Mouse (Mus musculus) lung, postnatal 0 days (tissue): ENCODE data around the gene Snta1.
A peak's percentile ranks its signal among the peaks of the same experiment; 100 is the strongest.
"Not testable (repeated sequence)": the region's sequence is repeated elsewhere in the genome, so short reads cannot be mapped to it uniquely, and the experiment has no call there.

Source experiments
- CTCF ChIP-seq: IDR thresholded peaks from 2 replicates; pipeline ENCODE4 v1.5.1; 2016; ENCODE audit warnings: antibody characterized with exemption, mild to moderate bottlenecking
- EP300 ChIP-seq: IDR thresholded peaks from 2 replicates; pipeline ENCODE4 v1.6.1; 2016; ENCODE audit warnings: antibody characterized with exemption, mild to moderate bottlenecking, control low read depth

GRCm38 (mm10) chr2:154354000-154354425 lies 53.9 kb downstream of the Snta1 start:
- TF ChIP-seq CTCF, result 0 out of 2 replicates have a peak, but pooled peaks have one; percentile 1
- not testable (repeated sequence) for TF ChIP-seq EP300
